Mouse (Mus musculus) megakaryocyte, embryonic 14.5 days (primary cell): ENCODE data around the gene Rgp1.

Experiments
- FLI1 ChIP-seq: IDR thresholded peaks from 2 replicates; pipeline ENCODE4 v1.6.1; 2012; ENCODE audit warnings: low read length, inconsistent platforms, mixed read lengths
- GATA1 ChIP-seq: IDR thresholded peaks from 3 replicates; pipeline ENCODE4 v1.6.1; 2012; ENCODE audit warnings: mixed read lengths, low read length, inconsistent platforms, borderline replicate concordance

GRCm38 (mm10) chr4:43593453-43593852 is 14.9 kb downstream of the Rgp1 start:
- TF ChIP-seq GATA1 (no peak), FLI1 (no peak)
